Mouse (Mus musculus) hematopoietic stem cell, adult 5-6 weeks (primary cell): Measurements from ENCODE around the gene Tle3. TPM values are rescaled to one million over a fixed set of nuclear protein-coding genes. Genes with fewer than 3 reads are reported as not detected.
A peak's percentile ranks its signal among the peaks of the same experiment; 100 is the strongest.

Experiments
- ATAC-seq, 2 experiments: fragments of 125-278 bp in 1 of 2; replicated peaks in 1 of 2; 2 replicates each; pipeline ENCODE4 v1.8.0; 2016 to 2017; ENCODE audit warnings: inconsistent platforms in 2 of 2, mild to moderate bottlenecking in 2 of 2, moderate number of reproducible peaks in 2 of 2, low read depth in 1 of 2, moderate TSS enrichment in 1 of 2; ENCODE audit not compliant: low FRiP score in 2 of 2, poor library complexity in 2 of 2, severe bottlenecking in 2 of 2, insufficient read depth in 1 of 2, low TSS enrichment in 1 of 2
- total RNA-seq: library from RNA; stranded (forward); fragments of 172-1452, 232-1000 nt; gene quantifications from 2 replicates; pipeline ENCODE4 v1.2.3, GENCODE M21; 2017

Tle3 gene
- total RNA-seq, 1 experiment from 2014 or later = 105 TPM

DNA sequence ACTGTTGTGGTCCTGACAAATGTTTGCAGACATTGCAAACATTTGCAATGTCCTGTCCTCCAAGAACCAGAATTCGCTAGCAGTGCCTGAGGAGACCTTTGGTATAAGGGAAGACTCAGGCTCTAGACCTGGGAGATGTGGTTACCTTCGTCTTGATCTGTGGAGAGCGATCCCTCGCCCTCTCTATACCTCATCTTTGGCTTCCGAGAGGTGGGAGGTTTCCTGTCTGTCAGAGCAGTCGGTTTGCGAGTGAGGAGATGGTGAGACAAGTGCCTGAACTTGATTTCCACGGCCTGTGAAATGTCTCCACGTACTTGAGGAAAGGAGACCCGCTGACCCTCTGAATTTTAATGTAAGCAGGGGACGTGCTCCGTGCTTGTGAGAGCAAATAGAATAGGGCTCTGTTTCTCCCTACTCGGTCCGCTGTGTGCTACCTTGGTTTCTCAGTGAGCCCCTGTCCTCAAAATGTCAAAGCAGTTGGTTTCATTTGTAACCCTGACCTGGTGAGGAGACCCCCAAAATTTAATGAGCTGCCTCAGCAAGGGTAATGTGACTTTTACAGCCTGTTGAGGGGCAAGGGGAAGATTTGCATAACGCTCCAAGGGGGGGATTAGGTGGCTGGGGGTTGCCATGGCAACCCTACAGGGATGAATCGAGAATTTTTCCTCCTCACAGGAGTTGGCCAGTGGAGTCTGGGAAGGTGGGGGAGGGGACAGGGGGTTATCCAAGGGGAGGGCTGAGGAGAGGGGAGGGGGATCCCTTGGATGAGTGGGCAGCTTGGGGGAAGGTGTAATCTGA is 12.7 kb downstream of the Tle3 start:
- no peak for ATAC-seq

DNA sequence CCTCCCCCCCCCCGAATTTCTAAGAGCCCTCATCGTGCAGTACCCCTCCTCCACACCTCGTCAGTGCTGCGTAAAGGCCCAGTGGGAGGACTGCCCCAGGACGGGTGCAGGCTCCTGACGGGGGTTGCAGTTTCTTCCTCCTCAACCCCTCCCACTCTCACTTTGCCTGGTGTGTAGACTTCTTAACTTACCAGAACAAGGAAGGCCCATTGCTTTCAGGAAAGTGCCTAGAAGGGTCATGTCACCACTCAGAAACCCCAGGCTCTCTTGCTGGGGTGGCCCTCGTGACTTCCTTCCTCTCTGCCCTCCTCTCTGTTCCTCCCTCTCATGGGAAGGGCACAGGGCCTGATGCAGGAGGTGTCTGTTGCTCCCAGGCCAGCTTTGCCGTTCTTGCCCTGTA is 13.6 kb downstream of the Tle3 start:
- peak; percentile 87 to 90 for ATAC-seq

- no peak for ATAC-seq
Measured at GRCm38 (mm10) chr9:61386314-61386713, 14.1 kb downstream of the Tle3 start.

DNA sequence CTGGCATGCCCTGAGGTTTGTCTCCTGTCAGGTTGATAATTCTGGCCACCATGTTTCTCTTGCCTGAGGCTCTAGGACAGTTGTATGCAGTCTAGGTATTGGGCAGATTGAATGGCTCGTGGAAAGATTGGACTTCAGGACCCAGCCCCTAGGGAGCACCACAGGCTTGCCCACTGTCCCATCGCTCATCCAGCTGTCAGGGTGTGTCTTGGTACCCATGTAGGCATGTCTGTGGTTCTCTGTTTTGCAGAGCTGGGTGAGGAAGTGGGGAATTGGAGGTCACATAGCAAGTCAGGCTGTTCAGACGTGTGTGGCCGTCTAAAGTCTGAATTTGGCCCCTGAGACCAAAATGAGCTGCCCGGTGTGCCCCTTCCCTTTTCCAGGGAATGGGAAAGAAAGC is 15.6 kb downstream of the Tle3 start:
- ATAC-seq = no peak

- ATAC-seq = no peak
Measured at GRCm38 (mm10) chr9:61388214-61388613, 16.0 kb downstream of the Tle3 start.

DNA sequence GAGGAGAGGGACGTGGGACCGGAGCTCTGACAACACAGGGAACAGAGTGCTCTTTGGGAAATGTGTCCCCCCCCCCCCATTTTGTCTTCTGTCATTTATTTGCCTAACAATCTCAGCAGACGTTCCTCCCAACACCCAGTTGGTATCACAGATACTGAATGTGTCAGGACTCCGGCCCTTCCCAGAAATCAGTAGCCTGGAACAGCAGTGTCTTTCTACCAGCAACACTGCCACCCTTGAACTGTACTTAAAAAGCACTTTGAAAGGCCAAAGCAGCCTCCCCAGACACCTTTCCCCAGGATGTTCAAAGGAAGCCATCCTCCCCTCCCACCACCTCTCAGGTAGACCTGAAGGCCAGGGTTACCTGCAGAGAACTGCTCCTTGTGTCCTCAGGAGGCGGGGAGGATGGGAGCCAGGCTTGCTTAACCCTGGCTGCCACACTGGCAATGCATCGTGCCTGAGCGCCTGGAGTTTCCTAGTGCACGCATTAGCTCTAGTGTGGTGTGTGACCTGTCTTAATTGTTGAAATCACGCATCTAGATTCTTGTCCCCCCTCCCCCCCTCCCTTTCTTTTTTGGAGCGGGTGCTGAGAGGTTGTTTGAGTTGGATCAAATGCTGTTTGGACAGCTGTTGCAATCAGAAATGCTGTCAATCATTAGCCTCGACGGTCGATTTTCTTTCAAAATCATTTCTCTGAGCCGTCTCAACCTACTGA is 16.7 kb downstream of the Tle3 start:
- ATAC-seq = no peak

GRCm38 (mm10) chr9:61389404-61389701 is 17.2 kb downstream of the Tle3 start:
- ATAC-seq = peak in 1 of 2 experiments; percentile 16; a peak in 1 of 4 replicates

GRCm38 (mm10) chr9:61391570-61392337 is 19.6 kb downstream of the Tle3 start:
- peak in 1 of 2 experiments; percentile 46; a peak in 2 of 4 replicates for ATAC-seq

DNA sequence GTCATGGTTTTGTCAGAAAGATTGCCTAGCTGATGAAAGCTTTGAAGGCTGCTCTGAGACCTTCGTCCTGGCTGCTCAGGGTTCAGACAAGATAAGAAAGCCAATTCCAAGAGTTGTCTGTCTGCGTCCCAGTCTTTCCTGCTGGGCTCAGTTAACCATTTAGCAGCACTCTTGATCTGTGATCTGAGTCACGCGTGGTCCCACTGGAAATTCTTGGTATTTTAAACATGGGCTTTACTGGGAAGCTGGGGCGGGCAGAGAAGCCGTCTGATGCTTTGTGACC is 20.1 kb downstream of the Tle3 start:
- no peak for ATAC-seq

DNA sequence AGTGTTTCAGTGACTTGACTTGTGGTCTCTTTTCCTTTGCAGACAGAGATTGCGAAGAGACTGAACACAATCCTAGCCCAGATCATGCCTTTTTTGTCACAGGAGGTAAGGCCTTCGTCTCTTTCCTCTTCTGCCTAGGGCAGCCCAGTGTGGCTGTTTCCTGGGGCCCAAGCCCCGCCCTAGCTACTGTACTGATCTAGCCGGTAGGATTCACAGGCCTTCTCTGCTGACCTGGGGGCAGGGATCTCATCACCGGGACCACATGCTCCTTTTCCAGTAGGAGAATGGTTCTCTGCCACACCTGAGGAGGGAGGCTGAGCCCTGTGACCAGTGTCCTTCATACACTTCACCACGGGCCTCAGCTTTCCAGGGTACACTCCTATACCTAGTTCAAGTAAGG is 21.0 kb downstream of the Tle3 start:
- ATAC-seq = no peak

DNA sequence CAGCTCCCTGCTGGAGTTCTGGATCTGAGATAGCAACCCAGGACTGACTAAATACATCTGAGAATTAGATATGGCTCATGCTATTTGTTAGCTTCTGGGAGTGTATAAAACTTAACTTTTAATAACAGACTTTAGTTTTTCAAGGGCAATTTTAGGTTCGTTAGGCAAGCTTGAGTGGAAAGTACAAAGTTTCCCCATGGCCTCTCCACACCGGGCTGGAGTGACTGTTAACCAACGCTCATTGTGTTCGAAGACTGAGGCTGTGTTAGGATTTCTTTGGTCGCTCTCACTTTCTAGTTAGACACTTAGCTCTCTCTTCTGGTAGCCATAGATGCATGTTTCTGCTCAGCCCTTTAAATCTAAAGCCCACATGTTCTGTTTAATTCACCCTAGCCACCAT is 21.7 kb downstream of the Tle3 start:
- ATAC-seq = no peak

DNA sequence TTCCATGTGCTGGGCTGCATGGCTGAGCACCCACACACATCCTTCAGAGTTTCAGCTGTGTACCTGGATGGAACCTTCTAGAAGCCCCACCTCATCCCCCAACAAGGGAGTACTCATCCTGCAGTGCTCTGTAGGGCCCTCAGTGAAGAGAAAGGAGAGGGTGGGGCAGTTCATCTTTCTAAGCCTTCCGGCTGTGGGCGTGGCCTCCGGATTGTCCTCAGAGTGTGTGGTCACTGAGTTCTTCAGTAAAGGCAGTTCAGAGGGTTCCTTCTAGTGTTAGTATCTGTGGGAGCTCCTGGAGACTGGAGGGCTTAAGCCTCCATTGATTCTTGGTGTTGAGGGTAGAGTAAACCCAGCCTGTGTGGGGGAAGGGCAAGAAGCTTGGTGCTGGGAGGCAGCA is 22.9 kb downstream of the Tle3 start:
- ATAC-seq = no peak

DNA sequence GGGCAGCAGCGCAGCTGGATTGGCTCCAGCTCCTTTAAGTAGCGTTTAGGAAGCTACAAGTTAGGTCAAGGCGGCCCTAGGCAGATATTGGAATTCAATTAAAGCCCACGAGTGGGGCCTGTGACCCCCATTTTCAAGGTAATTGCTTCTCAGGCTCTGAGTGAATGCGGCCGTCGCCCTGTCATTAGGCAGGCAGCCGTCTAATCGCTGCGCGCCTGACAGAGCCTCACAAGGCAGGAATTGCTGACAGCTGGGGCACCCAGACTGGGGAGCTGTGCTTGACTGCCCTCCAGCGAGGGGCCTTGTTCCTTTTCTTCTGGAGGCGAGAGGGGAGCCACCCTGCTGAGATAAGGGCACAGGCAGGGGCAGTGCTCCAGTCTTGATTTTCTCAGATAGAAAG is 24.3 kb downstream of the Tle3 start:
- ATAC-seq = no peak

DNA sequence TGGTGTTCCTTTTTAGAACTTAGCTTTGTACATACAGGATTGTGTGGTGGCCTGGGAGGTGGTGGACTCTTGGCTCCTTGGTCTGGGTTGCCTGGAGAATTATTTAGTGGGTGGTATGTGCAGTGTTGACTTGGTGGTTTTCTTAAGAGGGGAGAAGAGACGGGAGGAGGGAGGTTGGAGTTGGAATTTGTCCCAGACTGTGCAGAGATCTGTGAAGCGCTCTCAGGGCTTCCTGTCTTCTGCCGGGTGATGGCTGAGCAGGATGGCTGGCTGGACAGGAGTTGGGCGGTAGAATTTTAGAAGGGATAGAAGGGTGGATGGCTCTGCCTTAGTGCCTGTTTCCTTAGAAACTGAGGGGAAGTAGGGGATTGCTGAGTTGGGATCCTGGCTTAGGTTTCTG is 25.0 kb downstream of the Tle3 start:
- ATAC-seq = no peak

- ATAC-seq = no peak
Measured at GRCm38 (mm10) chr9:61398160-61398559, 26.0 kb downstream of the Tle3 start.

GRCm38 (mm10) chr9:61400132-61400531 is 28.0 kb downstream of the Tle3 start:
- ATAC-seq = no peak

DNA sequence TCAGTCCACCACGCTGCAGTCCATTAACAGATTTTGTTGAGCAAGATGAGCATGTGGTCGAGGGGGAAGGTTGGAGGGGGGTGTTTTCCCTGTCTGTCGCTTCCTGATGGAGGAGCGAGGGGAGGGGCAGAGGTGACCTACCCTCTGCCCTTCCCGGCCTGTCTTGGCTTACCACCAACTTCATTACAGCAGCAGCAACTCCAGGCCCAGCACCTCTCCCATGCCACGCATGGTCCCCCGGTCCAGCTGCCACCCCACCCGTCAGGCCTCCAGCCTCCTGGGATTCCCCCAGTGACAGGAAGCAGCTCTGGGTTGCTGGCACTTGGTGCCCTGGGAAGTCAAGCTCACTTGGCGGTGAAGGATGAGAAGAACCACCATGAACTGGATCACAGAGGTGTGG is 29.5 kb downstream of the Tle3 start:
- ATAC-seq = no peak

DNA sequence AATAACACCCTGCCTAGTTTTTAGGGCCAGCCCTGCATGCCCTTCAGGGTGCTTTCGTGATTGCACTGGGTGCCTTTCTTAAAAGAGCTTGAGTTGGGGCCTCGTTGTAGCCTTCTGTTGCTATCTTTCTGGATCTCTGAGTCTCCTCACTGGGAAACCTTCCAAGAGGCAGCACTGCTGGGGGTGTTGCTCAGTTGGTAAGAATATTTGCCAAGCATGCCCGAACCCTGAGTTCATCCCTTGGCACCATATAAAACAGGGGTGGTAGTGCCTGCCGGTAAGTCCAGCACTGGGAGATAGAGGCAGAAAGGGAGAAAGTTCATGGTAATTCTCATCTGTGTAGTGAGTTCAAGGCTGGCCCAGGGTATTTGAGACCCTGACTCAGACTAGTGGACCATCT is 30.1 kb downstream of the Tle3 start:
- ATAC-seq = no peak
